Mouse (Mus musculus) gastrocnemius, adult 2 months (tissue): Measurements from ENCODE around the gene Cnnm2. TPM values are rescaled to one million over a fixed set of nuclear protein-coding genes. Genes with fewer than 3 reads are reported as not detected.
"Not testable (repeated sequence)": the region's sequence is repeated elsewhere in the genome, so short reads cannot be mapped to it uniquely, and the experiment has no call there.

ENCODE experiments used
- DNase-seq: peaks from one replicate; pipeline ENCODE4 v3.0.0; 2022
- H3K27ac ChIP-seq: fragments of 200-600 bp; 2 replicates; pipeline ENCODE4 v1.8.1; 2022; ENCODE audit warnings: mild to moderate bottlenecking
- H3K4me3 ChIP-seq: fragments of 200-600 bp; 2 replicates; pipeline ENCODE4 v1.8.1; 2022; ENCODE audit warnings: mild to moderate bottlenecking, moderate library complexity
- CTCF ChIP-seq: fragments of 200-600 bp; IDR thresholded peaks from 2 replicates; pipeline ENCODE4 v1.8.1; 2022; ENCODE audit warnings: antibody characterized with exemption, mild to moderate bottlenecking, moderate library complexity
- intact Hi-C: fragments of 180-260 bp; cut with DNase I; formaldehyde crosslinking; loops from one replicate; pipeline ENCODE4 v1.15.1; 2025
- total RNA-seq, 2 experiments: library from RNA; stranded (reverse); gene quantifications; 2 replicates each; pipeline ENCODE4 v1.2.3; 2021

Gene Cnnm2
- total RNA-seq, 2 experiments from 2014 or later = 2.7 to 3.6 TPM

GRCm38 (mm10) chr19:46763356-46763755, 2.0 kb downstream of the Cnnm2 start:
- no peak for TF ChIP-seq CTCF
- intact Hi-C loops = no loop called here
- DNase-seq = no peak

DNA sequence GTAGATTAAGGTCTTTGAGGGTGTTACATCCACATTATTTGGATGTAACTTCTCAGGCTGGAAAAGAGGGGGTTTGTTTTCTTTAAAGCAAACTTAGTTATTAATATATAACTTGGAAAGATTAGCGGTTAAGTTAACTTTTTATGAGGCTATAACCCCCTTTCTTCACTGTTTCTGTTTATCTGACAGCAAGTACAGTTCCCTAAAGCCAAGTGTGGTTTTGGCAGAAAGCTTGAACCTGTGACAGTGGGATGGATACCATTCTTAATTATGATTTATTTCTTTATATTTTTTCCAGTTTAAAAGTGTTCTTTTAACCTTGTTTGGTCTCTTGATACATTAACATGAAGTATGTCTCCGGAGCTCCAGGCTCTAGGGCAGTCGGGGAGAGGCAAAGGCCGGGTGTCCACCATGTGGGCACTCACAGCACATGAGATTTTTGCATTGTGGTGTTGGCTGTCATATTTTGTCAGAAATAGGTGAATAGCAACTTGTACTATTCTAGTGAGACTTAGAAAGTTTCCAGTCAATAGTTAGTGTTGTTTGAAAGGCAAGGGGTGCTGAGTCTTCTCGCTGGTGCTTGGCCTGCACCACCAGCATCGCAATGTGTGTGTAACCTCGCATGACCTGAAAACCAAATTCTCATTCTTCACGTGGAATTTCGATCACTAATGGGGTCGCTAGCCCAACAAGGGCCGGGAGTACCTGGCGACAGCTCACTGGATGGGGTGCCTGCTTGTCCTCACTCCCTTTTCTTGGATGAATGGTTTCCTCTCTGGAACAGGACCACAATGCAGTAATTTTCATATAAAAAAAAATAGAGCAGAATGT, 2.8 kb downstream of the Cnnm2 start:
- Histone ChIP-seq H3K4me3 (peak overlapping the region; percentile 93), H3K27ac (no peak overlapping the region)
- no peak for TF ChIP-seq CTCF
- DNase-seq = no peak
- intact Hi-C loops = no loop called here

More at GRCm38 (mm10) chr19:46763356-46763755, 2.0 kb downstream of the Cnnm2 start:
- no peak overlapping the region for H3K27ac ChIP-seq
- peak overlapping the region; percentile 93 for H3K4me3 ChIP-seq

GRCm38 (mm10) chr19:46764763-46765117, 3.3 kb downstream of the Cnnm2 start:
- intact Hi-C loops = no loop called here
- peak overlapping the region; percentile 93 for H3K4me3 ChIP-seq
- no peak overlapping the region for H3K27ac ChIP-seq
- TF ChIP-seq CTCF = no peak
- DNase-seq = no peak

DNA sequence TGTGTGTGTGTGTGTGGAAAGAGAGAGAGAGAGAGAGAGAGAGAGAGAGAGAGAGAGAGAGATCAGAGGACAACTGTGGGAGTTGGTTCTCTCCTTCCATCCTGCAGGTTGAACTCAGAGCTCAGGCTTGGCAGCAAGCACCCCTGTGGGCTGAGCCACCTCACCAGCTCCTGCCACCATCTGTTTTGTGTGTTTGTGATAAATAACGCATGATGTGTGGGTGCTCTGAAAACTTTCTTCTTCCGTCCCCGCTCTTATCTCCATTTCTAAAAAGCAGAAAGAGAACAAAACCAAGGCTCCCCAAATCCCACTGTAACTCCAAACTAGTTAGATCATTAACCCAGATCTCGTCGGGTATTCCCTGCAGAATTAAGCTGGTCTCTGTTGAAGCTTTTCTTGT, 4.7 kb downstream of the Cnnm2 start:
- no peak for TF ChIP-seq CTCF
- Histone ChIP-seq H3K27ac (no peak overlapping the region), H3K4me3 (no peak overlapping the region)
- intact Hi-C loops = no loop called here
- DNase-seq = no peak

DNA sequence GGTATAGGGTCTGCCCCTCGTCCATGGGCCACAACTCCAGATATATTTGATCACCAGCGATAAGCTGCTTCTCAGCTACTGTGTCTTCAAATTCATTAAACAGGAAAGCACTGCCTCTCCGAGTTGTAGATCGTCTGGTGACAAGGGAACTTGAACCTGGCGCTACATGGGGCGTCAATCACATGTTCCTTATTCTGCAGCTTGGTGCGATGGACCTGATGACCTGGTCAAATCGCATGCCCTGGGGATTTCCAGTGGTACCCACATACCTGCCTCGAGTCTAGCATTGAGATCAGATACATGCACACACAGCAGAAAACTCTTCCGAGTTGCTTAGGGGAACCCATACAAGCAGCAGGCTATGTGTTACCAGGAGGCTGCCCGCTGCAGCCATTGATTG, 8.4 kb downstream of the Cnnm2 start:
- Histone ChIP-seq H3K27ac (no peak overlapping the region), H3K4me3 (no peak overlapping the region)
- intact Hi-C loops = no loop called here
- no peak for TF ChIP-seq CTCF
- DNase-seq = no peak

DNA sequence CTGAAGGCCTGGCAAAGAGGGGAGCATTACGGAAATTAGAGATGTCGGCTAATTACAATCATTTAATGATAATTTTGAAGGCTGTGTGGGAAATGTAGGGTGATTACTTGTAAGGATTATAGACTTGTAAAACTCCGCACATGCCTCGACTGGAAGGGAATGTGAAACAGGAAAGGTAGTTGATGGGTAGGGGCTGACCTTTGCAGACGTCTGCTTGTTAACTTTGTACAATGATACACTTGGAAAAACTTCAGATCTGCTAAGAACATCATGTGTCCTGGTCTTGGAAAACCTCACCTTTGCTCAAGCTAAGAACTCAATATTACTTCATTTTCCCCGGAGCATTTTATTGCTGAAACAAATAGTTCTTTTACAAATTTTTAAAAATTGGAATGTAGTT, 10.4 kb downstream of the Cnnm2 start:
- intact Hi-C loops = no loop called here
- Histone ChIP-seq H3K4me3 (no peak overlapping the region), H3K27ac (no peak overlapping the region)
- no peak for TF ChIP-seq CTCF
- no peak for DNase-seq

DNA sequence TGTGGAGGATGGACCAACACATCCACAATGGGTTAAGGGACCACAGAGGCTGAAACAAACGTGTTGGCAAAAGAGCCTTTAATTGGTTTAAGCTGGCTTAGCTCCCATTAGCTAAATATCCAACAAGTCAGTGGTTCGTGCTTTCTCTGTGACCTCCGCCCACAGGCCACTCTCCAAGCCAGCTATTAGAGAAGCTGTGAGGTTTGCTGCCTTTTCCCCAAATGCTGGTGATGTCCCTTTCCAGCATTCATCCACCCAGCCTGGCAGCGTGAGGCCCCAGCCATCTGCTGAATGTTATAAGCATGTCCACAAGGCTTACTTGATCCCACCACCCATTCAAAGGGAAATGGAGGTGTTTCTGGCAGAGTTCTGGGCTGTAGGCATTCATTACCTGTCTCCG, 15.0 kb downstream of the Cnnm2 start:
- intact Hi-C loops = no loop called here
- Histone ChIP-seq H3K4me3 (no peak overlapping the region), H3K27ac (no peak overlapping the region)
- TF ChIP-seq CTCF = no peak
- no peak for DNase-seq

- H3K27ac ChIP-seq = no peak overlapping the region
- no peak for TF ChIP-seq CTCF
- H3K4me3 ChIP-seq = no peak overlapping the region
- intact Hi-C loops = no loop called here
- DNase-seq = no peak
These were observed 15.5 kb downstream of the Cnnm2 start for GRCm38 (mm10) chr19:46776850-46777249.

DNA sequence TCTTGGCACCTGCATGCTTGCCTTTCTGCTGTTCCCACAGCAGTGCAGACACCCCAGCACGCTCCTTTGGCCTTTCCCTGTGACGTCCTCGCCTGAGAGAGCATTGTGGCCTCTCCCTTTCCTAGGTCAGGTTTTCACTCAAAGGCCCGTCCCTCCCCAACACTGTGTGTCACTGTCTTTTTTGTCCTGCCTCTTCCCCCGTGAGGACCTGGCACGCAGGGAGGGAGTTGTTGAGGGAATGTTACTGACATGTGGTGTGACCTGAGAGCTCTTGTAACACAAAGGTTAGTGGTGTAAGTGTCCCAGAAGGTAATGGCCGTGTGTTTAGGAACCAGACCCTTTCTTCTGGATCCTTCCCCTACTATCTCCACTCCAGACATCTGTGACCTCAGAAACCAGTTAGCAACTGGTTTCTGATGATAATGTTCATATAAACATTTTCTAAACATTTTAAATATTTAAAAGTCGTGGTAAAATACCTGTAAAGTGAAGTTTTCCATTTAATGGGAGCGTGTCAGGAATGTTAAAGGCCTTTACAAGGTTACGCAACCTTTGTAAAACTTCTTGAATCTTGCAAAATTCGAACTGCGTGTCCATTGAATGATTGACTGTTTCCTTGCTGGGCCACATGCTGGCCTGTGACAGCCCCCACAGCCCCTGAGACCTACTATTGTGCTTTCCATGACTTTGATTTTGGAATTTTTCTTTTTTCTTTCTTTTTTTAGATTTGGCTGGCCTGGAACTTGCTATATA, 16.7 kb downstream of the Cnnm2 start:
- intact Hi-C loops = no loop called here
- no peak for DNase-seq
- Histone ChIP-seq H3K27ac (no peak overlapping the region), H3K4me3 (no peak overlapping the region)
- no peak for TF ChIP-seq CTCF

DNA sequence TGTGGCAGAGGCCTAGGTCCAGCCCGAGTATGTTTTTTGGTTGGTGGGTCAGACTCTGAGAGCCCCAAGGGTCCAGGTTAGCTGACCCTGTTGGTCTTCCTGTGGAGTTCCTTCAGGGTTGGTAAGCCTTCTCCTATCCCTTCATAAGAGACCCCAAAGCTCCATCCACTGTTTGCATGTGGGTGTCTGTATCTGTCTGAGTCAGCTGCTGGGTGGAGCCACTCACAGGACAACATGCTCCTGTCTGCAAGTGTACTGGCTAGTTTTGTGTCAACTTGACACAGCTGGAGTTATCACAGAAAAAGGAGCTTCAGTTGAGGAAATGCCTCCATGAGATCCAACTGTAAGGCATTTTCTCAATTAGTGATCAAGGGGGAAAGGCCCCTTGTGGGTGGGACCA, 17.7 kb downstream of the Cnnm2 start:
- H3K27ac ChIP-seq, intact Hi-C loops, DNase-seq, H3K4me3 ChIP-seq: not testable (repeated sequence)

- DNase-seq = no peak
- intact Hi-C loops = no loop called here
- Histone ChIP-seq H3K27ac (no peak overlapping the region), H3K4me3 (no peak overlapping the region)
- TF ChIP-seq CTCF = no peak
These were observed 22.6 kb downstream of the Cnnm2 start for GRCm38 (mm10) chr19:46784038-46784437.

- no peak for TF ChIP-seq CTCF
- intact Hi-C loops = no loop called here
- DNase-seq = no peak
- no peak overlapping the region for H3K4me3 ChIP-seq
- H3K27ac ChIP-seq = no peak overlapping the region
These were observed 23.1 kb downstream of the Cnnm2 start for GRCm38 (mm10) chr19:46784502-46784901.

DNA sequence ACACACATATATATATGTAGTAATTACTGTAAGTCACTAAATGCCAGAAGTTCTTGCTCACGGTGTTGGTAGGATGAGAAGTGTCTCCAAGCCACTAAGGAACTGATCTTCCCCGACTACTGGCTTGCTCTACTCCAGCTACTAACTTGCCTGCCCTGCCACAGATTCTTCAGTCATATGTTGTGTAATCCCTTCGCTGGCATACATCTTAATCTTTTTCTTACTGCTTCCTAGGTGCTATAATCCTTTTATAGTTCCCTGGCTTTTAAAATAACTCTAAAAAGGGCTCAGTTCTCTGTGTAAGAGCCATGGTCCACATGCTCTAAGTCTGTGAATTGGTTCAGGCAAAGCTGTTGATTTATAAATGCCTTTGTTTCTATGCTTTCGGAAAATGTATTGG, 24.2 kb downstream of the Cnnm2 start:
- intact Hi-C loops = no loop called here
- no peak for TF ChIP-seq CTCF
- H3K27ac ChIP-seq = no peak overlapping the region
- no peak for DNase-seq
- H3K4me3 ChIP-seq = no peak overlapping the region
